Mouse (Mus musculus) heart, embryonic 14.5 days (tissue): ENCODE data around the gene Spata16. TPM values are rescaled to one million over a fixed set of nuclear protein-coding genes. Genes with fewer than 3 reads are reported as not detected.

Source experiments
- ATAC-seq: fragments of 200-750 bp; cut with Nextera tagmentation; 2 replicates; pipeline ENCODE4 v1.8.0; 2017; ENCODE audit warnings: low read depth, moderate TSS enrichment; ENCODE audit not compliant: insufficient number of reproducible peaks, insufficient read depth, low FRiP score
- H3K27ac ChIP-seq, 2 experiments: fragments of 200-500 bp in 1 of 2; fragments of 300-500 bp in 1 of 2; sonication (generic) in 1 of 2; replicated peaks in 1 of 2; 2 replicates each; pipeline ENCODE4 v1.5.1; 2012 to 2014; ENCODE audit warnings: low read depth in 2 of 2, low read length in 2 of 2, control low read depth in 1 of 2, mild to moderate bottlenecking in 1 of 2, mixed read lengths in 1 of 2; ENCODE audit not compliant: control insufficient read depth in 1 of 2, insufficient read depth in 1 of 2
- H3K27me3 ChIP-seq: fragments of 300-500 bp; sonication (generic); 2 replicates; pipeline ENCODE4 v1.6.1; 2014; ENCODE audit warnings: mild to moderate bottlenecking, low read length, control low read depth; ENCODE audit not compliant: control insufficient read depth, insufficient read depth
- H3K36me3 ChIP-seq: fragments of 300-500 bp; sonication (generic); 2 replicates; pipeline ENCODE4 v1.6.1; 2014; ENCODE audit warnings: mild to moderate bottlenecking, control low read depth, low read length, mixed read lengths; ENCODE audit not compliant: control insufficient read depth, insufficient read depth
- H3K4me1 ChIP-seq, 2 experiments: fragments of 200-500 bp in 1 of 2; fragments of 300-500 bp in 1 of 2; sonication (generic) in 1 of 2; 2 replicates each; pipeline ENCODE4 v1.6.1; 2012 to 2014; ENCODE audit warnings: low read length in 2 of 2, control low read depth in 1 of 2, mixed read lengths in 1 of 2; ENCODE audit not compliant: control insufficient read depth in 2 of 2, insufficient read depth in 2 of 2
- H3K4me2 ChIP-seq: fragments of 300-500 bp; sonication (generic); 2 replicates; pipeline ENCODE4 v1.6.1; 2014; ENCODE audit warnings: mild to moderate bottlenecking, low read length
- H3K4me3 ChIP-seq, 2 experiments: fragments of 200-500 bp in 1 of 2; fragments of 300-500 bp in 1 of 2; sonication (generic) in 1 of 2; 2 replicates each; pipeline ENCODE4 v1.5.1; 2012 to 2014; ENCODE audit warnings: low read length in 2 of 2, mild to moderate bottlenecking in 2 of 2, control low read depth in 1 of 2, low read depth in 1 of 2, moderate library complexity in 1 of 2; ENCODE audit not compliant: control insufficient read depth in 1 of 2, insufficient read depth in 1 of 2
- H3K9ac ChIP-seq: fragments of 300-500 bp; sonication (generic); 2 replicates; pipeline ENCODE4 v1.6.1; 2014; ENCODE audit warnings: mild to moderate bottlenecking, low read length
- H3K9me3 ChIP-seq: fragments of 300-500 bp; sonication (generic); 2 replicates; pipeline ENCODE4 v1.6.1; 2016; ENCODE audit warnings: low read length, control low read depth; ENCODE audit not compliant: control insufficient read depth
- WGBS: fragments of 180-500 bp; shearing (Covaris S2); extraction: QIAGEN DNeasy Blood & Tissue Kit; methylation state at CpG from one replicate; pipeline ENCODE4 v1.1.7; 2014; 5-methylcytosine and 5-hydroxymethylcytosine counted together
- polyA plus RNA-seq: library from polyadenylated mRNA; unstranded; fragments of >200 nt; fragmentation: Nextera tagmentation; extraction: Ambion mirVana; gene quantifications from 2 replicates; pipeline ENCODE4 v1.2.1, GENCODE M21; 2014

Gene Spata16
- polyA plus RNA-seq: not detected in 2 replicates

GRCm38 (mm10) chr3:26637402-26637801 is at the start of gene Spata16:
Gene Spata16, plus strand, starts transcription at chr3:26637620.
- Histone ChIP-seq H3K9ac (no peak within 1 kb of the TSS), H3K27me3 (no peaks in the 10 kb centered on the region), H3K9me3 (no peaks in the 10 kb centered on the region), H3K4me3 (no peak within 1 kb of the TSS), H3K36me3 (no peaks in the 10 kb centered on the region), H3K4me1 (no peaks in the 10 kb centered on the region; a peak in 1 of 4 replicates), H3K27ac (no peak within 1 kb of the TSS), H3K4me2 (no peak within 1 kb of the TSS)
- ATAC-seq: no peak
- WGBS: 61% methylated on average over 11 of the region's 11 CpGs

- H3K9me3 ChIP-seq: no peaks in the 10 kb centered on the region
- no peak overlapping the region for H3K27ac ChIP-seq
- no peak overlapping the region for H3K9ac ChIP-seq
- H3K4me2 ChIP-seq: no peak overlapping the region
- H3K4me1 ChIP-seq: no peaks in the 10 kb centered on the region
- no peak overlapping the region for H3K4me3 ChIP-seq
- H3K27me3 ChIP-seq: no peaks in the 10 kb centered on the region
- H3K36me3 ChIP-seq: no peaks in the 10 kb centered on the region
- ATAC-seq: no peak
- 89% methylated on average over 1 of the region's 1 CpGs for WGBS
These were observed 32.6 kb upstream of the Spata16 start for GRCm38 (mm10) chr3:26604861-26605260.

GRCm38 (mm10) chr3:26608531-26608930 is 28.9 kb upstream of the Spata16 start:
- Histone ChIP-seq H3K4me3 (no peak overlapping the region), H3K27ac (no peak overlapping the region), H3K27me3 (no peaks in the 10 kb centered on the region), H3K4me1 (no peaks in the 10 kb centered on the region), H3K4me2 (no peak overlapping the region), H3K9me3 (no peaks in the 10 kb centered on the region), H3K36me3 (no peaks in the 10 kb centered on the region), H3K9ac (no peak overlapping the region)
- ATAC-seq: no peak
- WGBS: 73% methylated on average over 5 of the region's 5 CpGs

GRCm38 (mm10) chr3:26639214-26639613 is 1.8 kb downstream of the Spata16 start:
- no peak overlapping the region for H3K4me3 ChIP-seq
- WGBS: 77% methylated on average over 9 of the region's 9 CpGs
- H3K4me2 ChIP-seq: no peak overlapping the region
- no peak for ATAC-seq
- H3K9ac ChIP-seq: no peak overlapping the region
- H3K4me1 ChIP-seq: no peaks in the 10 kb centered on the region; a peak in 1 of 4 replicates
- H3K27ac ChIP-seq: no peak overlapping the region
- H3K9me3 ChIP-seq: no peaks in the 10 kb centered on the region
- H3K36me3 ChIP-seq: no peaks in the 10 kb centered on the region
- H3K27me3 ChIP-seq: no peaks in the 10 kb centered on the region

DNA sequence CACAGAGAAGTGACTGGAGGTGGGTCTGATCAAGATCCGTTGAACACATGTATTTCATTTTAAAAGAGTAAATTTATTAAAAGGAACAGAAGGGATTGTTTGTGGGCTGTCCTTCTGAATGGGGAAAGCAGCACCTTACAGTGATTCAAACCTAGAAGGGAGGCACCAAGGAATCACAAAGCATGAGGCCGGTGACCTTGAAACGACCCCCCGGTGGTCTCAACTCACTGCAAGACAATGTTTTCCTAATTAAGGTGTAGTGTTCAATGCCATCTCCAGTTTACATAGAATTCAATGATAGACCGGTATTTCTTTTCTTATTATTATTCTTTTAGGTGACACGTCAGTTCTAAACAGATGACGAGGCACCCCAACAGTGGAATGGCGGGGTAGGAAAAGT is 2.4 kb downstream of the Spata16 start:
- 89% methylated on average over 8 of the region's 8 CpGs for WGBS
- ATAC-seq: no peak
- Histone ChIP-seq H3K9me3 (no peaks in the 10 kb centered on the region), H3K27me3 (no peaks in the 10 kb centered on the region), H3K4me1 (no peaks in the 10 kb centered on the region; a peak in 1 of 4 replicates), H3K4me2 (no peak overlapping the region), H3K9ac (no peak overlapping the region), H3K27ac (no peak overlapping the region), H3K36me3 (no peaks in the 10 kb centered on the region), H3K4me3 (no peak overlapping the region)

DNA sequence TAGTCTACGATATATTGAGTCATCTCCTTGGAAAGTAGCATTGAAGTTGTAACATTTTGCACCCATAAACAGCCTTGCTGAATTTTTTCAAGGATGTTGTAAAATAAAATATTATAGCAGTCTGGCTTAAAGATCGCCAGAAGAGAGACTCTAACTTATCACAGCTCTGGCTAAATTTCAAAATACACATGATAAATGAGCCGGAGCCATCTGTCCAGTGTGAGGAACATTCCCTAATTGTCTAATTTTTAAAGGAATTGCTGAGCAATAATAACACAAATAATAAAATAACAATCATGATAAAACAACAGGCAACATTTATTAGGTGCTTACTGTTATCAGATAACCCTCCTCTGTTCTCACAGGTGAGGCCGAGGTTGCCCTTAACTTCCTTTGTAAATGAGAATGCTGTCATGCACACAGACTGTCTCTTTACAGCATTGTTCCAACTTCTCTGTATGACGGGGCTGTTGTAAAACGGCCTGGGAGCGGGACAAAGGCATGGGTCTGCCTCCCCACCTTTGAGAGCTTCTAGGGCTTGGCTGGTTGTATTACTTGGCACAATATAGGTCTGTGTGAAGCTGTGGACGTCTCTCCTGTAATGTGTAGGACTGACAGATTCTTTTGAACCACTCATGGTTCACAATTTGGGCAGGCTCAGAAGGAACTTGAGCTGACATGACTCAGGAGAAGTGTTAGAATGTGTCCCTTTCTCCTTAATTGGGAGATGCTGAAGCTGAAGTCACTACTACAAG is 3.1 kb downstream of the Spata16 start:
- Histone ChIP-seq H3K27ac (no peak overlapping the region), H3K9ac (no peak overlapping the region), H3K4me1 (no peaks in the 10 kb centered on the region; a peak in 1 of 4 replicates), H3K4me2 (no peak overlapping the region), H3K36me3 (no peaks in the 10 kb centered on the region), H3K27me3 (no peaks in the 10 kb centered on the region), H3K4me3 (no peak overlapping the region), H3K9me3 (no peaks in the 10 kb centered on the region)
- 73% methylated on average over 8 of the region's 8 CpGs for WGBS
- ATAC-seq: no peak

GRCm38 (mm10) chr3:26641351-26642249 is 4.2 kb downstream of the Spata16 start:
- Histone ChIP-seq H3K36me3 (no peaks in the 10 kb centered on the region), H3K27me3 (no peaks in the 10 kb centered on the region), H3K27ac (no peak overlapping the region), H3K9me3 (no peaks in the 10 kb centered on the region), H3K9ac (no peak overlapping the region), H3K4me1 (no peaks in the 10 kb centered on the region; a peak in 1 of 4 replicates), H3K4me3 (no peak overlapping the region), H3K4me2 (no peak overlapping the region)
- ATAC-seq: no peak
- WGBS: 81% methylated on average over 15 of the region's 15 CpGs
